Comparison of ENCODE assay signal across 35 mouse cellular contexts in the genomic region with DNA sequence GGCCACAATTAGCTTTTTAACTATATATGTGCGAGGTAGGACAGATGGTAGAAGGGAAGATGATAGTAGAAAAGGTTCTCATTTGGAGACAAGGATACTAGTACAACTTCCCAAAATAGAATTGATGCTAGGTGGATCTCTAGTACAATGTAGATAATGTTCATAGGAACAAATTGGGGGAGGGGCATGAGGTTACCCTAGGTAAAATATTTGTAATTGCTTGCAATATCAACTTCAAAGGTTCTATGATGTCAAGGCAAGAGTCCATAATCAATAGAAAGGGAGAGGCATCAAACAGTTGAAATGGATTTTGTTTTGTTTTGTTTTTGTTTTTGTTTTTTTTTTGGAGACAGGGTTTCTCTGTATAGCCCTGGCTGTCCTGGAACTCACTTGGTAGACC. TPM values are rescaled to one million over a fixed set of nuclear protein-coding genes. Genes with fewer than 3 reads are reported as not detected.
"Had no signal": no experiment of that assay in that cellular context is flagged by ENCODE, and none has a peak within 500 bp of the region (broad histone marks: within the 10 kb centered on the region; RNA-seq: fewer than 3 reads in every experiment).

No protein-coding gene starts in this region.

- DNase-seq: left cerebral cortex, postnatal 4 days; liver; liver, embryonic 13.5 days; liver, postnatal 0 days; lung, adult 18-20 months; lung, adult 2 months; lung, embryonic 14.5 days; lung, postnatal 10 days; lung, postnatal 14 days; lung, postnatal 36 days; lung, postnatal 4 days; midbrain, embryonic 14.5 days had no signal

- H3K9ac ChIP-seq: limb, embryonic 12.5 days; limb, embryonic 13.5 days; limb, embryonic 15.5 days; liver, embryonic 12.5 days; liver, embryonic 13.5 days; liver, embryonic 14.5 days; liver, embryonic 15.5 days; liver, postnatal 0 days; lung, embryonic 14.5 days; lung, embryonic 15.5 days; midbrain, embryonic 12.5 days; midbrain, embryonic 13.5 days; midbrain, embryonic 15.5 days; neural tube, embryonic 12.5 days had no signal

- H3K9me3 ChIP-seq: limb, embryonic 10.5 days; limb, embryonic 12.5 days; limb, embryonic 13.5 days; limb, embryonic 15.5 days; liver, embryonic 12.5 days; liver, embryonic 13.5 days; liver, embryonic 15.5 days; lung, embryonic 15.5 days; megakaryocyte, embryonic 14.5 days; midbrain, embryonic 10.5 days; midbrain, embryonic 12.5 days; midbrain, embryonic 13.5 days; midbrain, embryonic 15.5 days; neural tube, embryonic 12.5 days had no signal

- H3K27ac ChIP-seq: left cerebral cortex, adult 2 months; limb, embryonic 10.5 days; limb, embryonic 12.5 days; limb, embryonic 13.5 days; limb, embryonic 15.5 days; liver, embryonic 12.5 days; liver, embryonic 13.5 days; liver, embryonic 14.5 days; liver, embryonic 15.5 days; lung, embryonic 15.5 days; macrophage; midbrain, embryonic 10.5 days; midbrain, embryonic 12.5 days; midbrain, embryonic 13.5 days; midbrain, embryonic 15.5 days; neural tube, embryonic 12.5 days had no signal

- H3K4me2 ChIP-seq: limb, embryonic 12.5 days; limb, embryonic 13.5 days; limb, embryonic 15.5 days; liver, embryonic 12.5 days; liver, embryonic 13.5 days; liver, embryonic 15.5 days; lung, embryonic 14.5 days; lung, embryonic 15.5 days; midbrain, embryonic 11.5 days; midbrain, embryonic 12.5 days; midbrain, embryonic 13.5 days; midbrain, embryonic 15.5 days; neural tube, embryonic 12.5 days had no signal

- H3K27me3 ChIP-seq: limb, embryonic 12.5 days; limb, embryonic 13.5 days; limb, embryonic 15.5 days; liver, embryonic 12.5 days; liver, embryonic 13.5 days; liver, embryonic 15.5 days; lung, embryonic 15.5 days; midbrain, embryonic 12.5 days; midbrain, embryonic 13.5 days; midbrain, embryonic 15.5 days; neural tube, embryonic 12.5 days had no signal

- H3K4me1 ChIP-seq: limb, embryonic 10.5 days; limb, embryonic 12.5 days; limb, embryonic 13.5 days; limb, embryonic 15.5 days; liver, embryonic 12.5 days; lung, embryonic 15.5 days; megakaryocyte, embryonic 14.5 days; midbrain, embryonic 10.5 days; midbrain, embryonic 12.5 days; midbrain, embryonic 13.5 days; midbrain, embryonic 15.5 days; neural tube, embryonic 12.5 days had no signal

- H3K4me3 ChIP-seq: left cerebral cortex, adult 2 months; limb, embryonic 10.5 days; limb, embryonic 12.5 days; limb, embryonic 13.5 days; limb, embryonic 15.5 days; liver, embryonic 12.5 days; liver, embryonic 13.5 days; liver, embryonic 15.5 days; lung, embryonic 15.5 days; megakaryocyte, embryonic 14.5 days; midbrain, embryonic 10.5 days; midbrain, embryonic 12.5 days; midbrain, embryonic 13.5 days; midbrain, embryonic 15.5 days; myocyte; neural tube, embryonic 12.5 days had no signal

- ATAC-seq: liver, embryonic 12.5 days; liver, postnatal 0 days; lung, postnatal 0 days; midbrain, embryonic 13.5 days; midbrain, embryonic 15.5 days; midbrain, embryonic 16.5 days had no signal

- H3K36me3 ChIP-seq: limb, embryonic 10.5 days; limb, embryonic 12.5 days; limb, embryonic 13.5 days; limb, embryonic 15.5 days; liver, embryonic 12.5 days; liver, embryonic 13.5 days; lung, embryonic 15.5 days; midbrain, embryonic 10.5 days; midbrain, embryonic 12.5 days; midbrain, embryonic 13.5 days; midbrain, embryonic 15.5 days; neural tube, embryonic 12.5 days had no signal

RNA-seq across cellular contexts. Expression of gene Abcc2, which starts 12.0 kb away (rescaled TPM):
- total RNA-seq: left cerebral cortex, postnatal 36 days; megakaryocyte-erythroid progenitor cell, adult 5-6 weeks had no signal
- polyA plus RNA-seq: limb, embryonic 12.5 days; lung, embryonic 14.5 days; lung, embryonic 16.5 days; midbrain, embryonic 11.5 days; midbrain, embryonic 12.5 days; midbrain, embryonic 14.5 days; myocyte had no signal
